Mouse (Mus musculus) heart, adult 2 months (tissue): ENCODE results near the gene Zmynd11.

ENCODE experiments used
- CTCF ChIP-seq: fragments of 200-600 bp; IDR thresholded peaks from 2 replicates; pipeline ENCODE4 v1.8.1; 2022; ENCODE audit warnings: antibody characterized with exemption, mild to moderate bottlenecking, moderate library complexity
- POLR2A ChIP-seq: fragments of 200-500 bp; IDR thresholded peaks from 2 replicates; pipeline ENCODE4 v1.6.1; 2011; ENCODE audit warnings: mild to moderate bottlenecking, low read depth, low read length, control low read depth; ENCODE audit not compliant: insufficient read depth

- TF ChIP-seq POLR2A (no peak), CTCF (no peak)
These were observed 127.2 kb downstream of the Zmynd11 start for GRCm38 (mm10) chr13:9637949-9638348.
